Mouse (Mus musculus): ENCODE data around the gene 2410131K14Rik. TPM values are rescaled to one million over a fixed set of nuclear protein-coding genes. Genes with fewer than 3 reads are reported as not detected.

2410131K14Rik gene
- 7.7 TPM in 2 replicates for polyA plus RNA-seq (2015; fragmentation: Nextera tagmentation; extraction: Ambion mirVana)

- peak; percentile 99 for DNase-seq (ENCODE audit: low spot score)
- peak within 1 kb of the TSS; percentile 71 for H3K4me3 ChIP-seq (replicated peaks; ENCODE audit: low read depth, low read length)
- H3K4me1 ChIP-seq (replicated peaks; ENCODE audit: insufficient read depth, low read length), result peaks cover 8% of the 10 kb centered on the region
- peak within 1 kb of the TSS; percentile 65 for H3K9ac ChIP-seq (ENCODE audit: low read depth, low read length)
- no peaks in the 10 kb centered on the region; the same call in 1 of the 2 replicates for H3K36me3 ChIP-seq (ENCODE audit: insufficient read depth, low read length)
- peak within 1 kb of the TSS; percentile 81 for H3K27ac ChIP-seq
- H3K9me3 ChIP-seq (replicated peaks; ENCODE audit: low read length), result no peaks in the 10 kb centered on the region
- TF ChIP-seq CTCF (IDR thresholded peaks at IDR 0.05; ENCODE audit: low read depth), result peak; percentile 9; the same call in 1 of the 2 replicates
- under 1% methylated on average over 68 of the region's 68 CpGs for WGBS
- no peaks in the 10 kb centered on the region for H3K27me3 ChIP-seq (ENCODE audit: insufficient read depth, low read length)
- H3K4me2 ChIP-seq (ENCODE audit: low read length), result peak within 1 kb of the TSS; percentile 87
- peak; percentile 100 for ATAC-seq (replicated peaks; ENCODE audit: low FRiP score, low read depth)
Observed at GRCm38 (mm10) chr5:118244606-118245443, at the start of gene 2410131K14Rik, which contains the start of gene Rnft2. Gene 2410131K14Rik (plus strand): TSS chr5:118245227. Gene Rnft2 (minus strand): TSS chr5:118245116.

- 76% methylated on average over 13 of the region's 13 CpGs for WGBS
- H3K4me2 ChIP-seq (ENCODE audit: low read length), result no peak overlapping the region
- H3K36me3 ChIP-seq (ENCODE audit: insufficient read depth, low read length), result no peaks in the 10 kb centered on the region
- H3K4me1 ChIP-seq (replicated peaks; ENCODE audit: insufficient read depth, low read length), result no peaks in the 10 kb centered on the region
- H3K4me3 ChIP-seq (replicated peaks; ENCODE audit: low read depth, low read length), result no peak overlapping the region
- no peak overlapping the region for H3K27ac ChIP-seq
- no peak for TF ChIP-seq CTCF (IDR thresholded peaks at IDR 0.05; ENCODE audit: low read depth)
- DNase-seq (ENCODE audit: low spot score), result no peak
- no peaks in the 10 kb centered on the region for H3K9me3 ChIP-seq (replicated peaks; ENCODE audit: low read length)
- no peaks in the 10 kb centered on the region for H3K27me3 ChIP-seq (ENCODE audit: insufficient read depth, low read length)
- ATAC-seq (replicated peaks; ENCODE audit: low FRiP score, low read depth), result no peak
- H3K9ac ChIP-seq (ENCODE audit: low read depth, low read length), result no peak overlapping the region
Observed at GRCm38 (mm10) chr5:118197421-118197820, 47.6 kb upstream of the 2410131K14Rik start.

GRCm38 (mm10) chr5:118199670-118200069 lies 45.4 kb upstream of the 2410131K14Rik start:
- 70% methylated on average over 5 of the region's 5 CpGs for WGBS
- TF ChIP-seq CTCF (IDR thresholded peaks at IDR 0.05; ENCODE audit: low read depth), result no peak

DNA sequence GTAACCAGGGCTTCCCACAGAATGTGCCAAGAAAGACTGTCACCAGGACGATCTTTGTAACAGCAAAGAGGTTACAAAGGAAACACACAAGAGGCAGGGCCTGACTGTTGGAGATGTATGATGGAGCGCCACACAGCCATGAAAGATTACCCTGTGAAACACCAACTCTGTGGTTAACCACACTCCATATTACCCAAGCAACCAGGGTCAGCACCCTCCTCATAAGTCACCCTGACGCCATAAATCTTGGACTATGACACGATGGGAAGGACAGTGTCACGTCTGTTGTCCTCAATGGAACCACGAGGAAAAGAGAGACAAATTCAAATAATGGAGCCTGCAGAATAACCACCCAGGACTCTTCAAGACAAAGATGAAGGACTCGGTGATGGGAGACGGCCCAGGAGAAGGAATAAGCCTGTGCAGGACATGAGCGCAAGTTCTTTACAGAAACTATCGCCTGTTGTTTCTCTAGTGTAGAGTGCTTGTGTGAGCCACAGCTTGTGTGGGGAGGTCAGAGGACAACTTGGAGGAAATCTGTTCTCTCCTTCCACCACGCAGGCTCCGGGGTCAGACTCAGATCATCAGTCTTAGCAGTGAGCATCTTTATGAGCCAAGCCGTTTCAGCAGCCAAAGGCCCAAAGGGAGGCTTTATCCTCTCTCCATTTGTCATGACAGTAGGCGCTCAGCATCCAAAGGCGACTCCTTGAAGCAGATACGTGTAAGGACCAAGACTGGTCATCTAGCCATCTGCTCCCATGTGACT lies 40.2 kb upstream of the 2410131K14Rik start:
- Histone ChIP-seq H3K27me3 (ENCODE audit: insufficient read depth, low read length) (no peaks in the 10 kb centered on the region), H3K4me1 (replicated peaks; ENCODE audit: insufficient read depth, low read length) (no peaks in the 10 kb centered on the region), H3K4me3 (replicated peaks; ENCODE audit: low read depth, low read length) (no peak overlapping the region), H3K27ac (no peak overlapping the region), H3K9ac (ENCODE audit: low read depth, low read length) (no peak overlapping the region), H3K4me2 (ENCODE audit: low read length) (no peak overlapping the region), H3K36me3 (ENCODE audit: insufficient read depth, low read length) (no peaks in the 10 kb centered on the region), H3K9me3 (replicated peaks; ENCODE audit: low read length) (no peaks in the 10 kb centered on the region)
- TF ChIP-seq CTCF (IDR thresholded peaks at IDR 0.05; ENCODE audit: low read depth), result no peak
- peak; percentile 71 for DNase-seq (ENCODE audit: low spot score)
- 34% methylated on average over 16 of the region's 16 CpGs for WGBS
- ATAC-seq (replicated peaks; ENCODE audit: low FRiP score, low read depth), result no peak

More at GRCm38 (mm10) chr5:118199670-118200069, 45.4 kb upstream of the 2410131K14Rik start:
- no peaks in the 10 kb centered on the region for H3K36me3 ChIP-seq (ENCODE audit: insufficient read depth, low read length)
- H3K4me1 ChIP-seq (replicated peaks; ENCODE audit: insufficient read depth, low read length), result no peaks in the 10 kb centered on the region
- H3K4me2 ChIP-seq (ENCODE audit: low read length), result no peak overlapping the region
- DNase-seq (ENCODE audit: low spot score) (no peak), ATAC-seq (replicated peaks; ENCODE audit: low FRiP score, low read depth) (no peak)
- no peak overlapping the region for H3K27ac ChIP-seq
- H3K27me3 ChIP-seq (ENCODE audit: insufficient read depth, low read length), result no peaks in the 10 kb centered on the region
- H3K9me3 ChIP-seq (replicated peaks; ENCODE audit: low read length), result no peaks in the 10 kb centered on the region
- no peak overlapping the region for H3K9ac ChIP-seq (ENCODE audit: low read depth, low read length)
- no peak overlapping the region for H3K4me3 ChIP-seq (replicated peaks; ENCODE audit: low read depth, low read length)

- no peak overlapping the region for H3K9ac ChIP-seq (ENCODE audit: low read depth, low read length)
- no peaks in the 10 kb centered on the region for H3K27me3 ChIP-seq (ENCODE audit: insufficient read depth, low read length)
- H3K4me3 ChIP-seq (replicated peaks; ENCODE audit: low read depth, low read length), result no peak overlapping the region
- no peaks in the 10 kb centered on the region for H3K9me3 ChIP-seq (replicated peaks; ENCODE audit: low read length)
- WGBS, result 64% methylated on average over 8 of the region's 8 CpGs
- no peak overlapping the region for H3K27ac ChIP-seq
- H3K4me1 ChIP-seq (replicated peaks; ENCODE audit: insufficient read depth, low read length), result no peaks in the 10 kb centered on the region
- DNase-seq (ENCODE audit: low spot score) (no peak), ATAC-seq (replicated peaks; ENCODE audit: low FRiP score, low read depth) (no peak)
- H3K4me2 ChIP-seq (ENCODE audit: low read length), result no peak overlapping the region
- H3K36me3 ChIP-seq (ENCODE audit: insufficient read depth, low read length), result no peaks in the 10 kb centered on the region
- TF ChIP-seq CTCF (IDR thresholded peaks at IDR 0.05; ENCODE audit: low read depth), result no peak
Observed at GRCm38 (mm10) chr5:118205852-118206251, 39.2 kb upstream of the 2410131K14Rik start.

- Histone ChIP-seq H3K27ac (no peak overlapping the region), H3K36me3 (ENCODE audit: insufficient read depth, low read length) (no peaks in the 10 kb centered on the region), H3K27me3 (ENCODE audit: insufficient read depth, low read length) (no peaks in the 10 kb centered on the region), H3K9ac (ENCODE audit: low read depth, low read length) (peak overlapping the region; percentile 50; the same call in 1 of the 2 replicates), H3K4me2 (ENCODE audit: low read length) (peak overlapping the region; percentile 64), H3K4me1 (replicated peaks; ENCODE audit: insufficient read depth, low read length) (0 out of 2 replicates have a peak, but pooled peaks cover 3% of the 10 kb centered on the region), H3K4me3 (replicated peaks; ENCODE audit: low read depth, low read length) (peak overlapping the region; percentile 32), H3K9me3 (replicated peaks; ENCODE audit: low read length) (no peaks in the 10 kb centered on the region)
- ATAC-seq (replicated peaks; ENCODE audit: low FRiP score, low read depth), result no peak
- no peak for DNase-seq (ENCODE audit: low spot score)
- 34% methylated on average over 5 of the region's 5 CpGs for WGBS
- TF ChIP-seq CTCF (IDR thresholded peaks at IDR 0.05; ENCODE audit: low read depth), result no peak
Observed at GRCm38 (mm10) chr5:118214012-118214411, 31.0 kb upstream of the 2410131K14Rik start.

Data from kidney, postnatal 0 days (tissue).